Mouse (Mus musculus): ENCODE results near the gene Lamp5.

The Lamp5 gene

GRCm38 (mm10) chr2:136051688-136052289 is at the start of gene Lamp5:
Lamp5 (plus strand) TSS chr2:136052239.
- DNase-seq (ENCODE audit: low spot score) = no peak

GRCm38 (mm10) chr2:136003836-136004235 is 48.2 kb upstream of the Lamp5 start:
- DNase-seq (ENCODE audit: low spot score) = no peak

GRCm38 (mm10) chr2:136006280-136006679 is 45.8 kb upstream of the Lamp5 start:
- no peak for DNase-seq (ENCODE audit: low spot score)

GRCm38 (mm10) chr2:136012759-136013158 is 39.3 kb upstream of the Lamp5 start:
- no peak for DNase-seq (ENCODE audit: low spot score)

GRCm38 (mm10) chr2:136048464-136048863 is 3.6 kb upstream of the Lamp5 start:
- DNase-seq (ENCODE audit: low spot score) = no peak

GRCm38 (mm10) chr2:136050793-136051615 is 1.0 kb upstream of the Lamp5 start:
- DNase-seq (ENCODE audit: low spot score) = no peak

GRCm38 (mm10) chr2:136057861-136058331 is 5.9 kb downstream of the Lamp5 start:
- DNase-seq (ENCODE audit: low spot score) = no peak

GRCm38 (mm10) chr2:136058398-136058797 is 6.4 kb downstream of the Lamp5 start:
- DNase-seq (ENCODE audit: low spot score) = no peak

GRCm38 (mm10) chr2:136059029-136059669 is 7.1 kb downstream of the Lamp5 start:
- DNase-seq (ENCODE audit: low spot score) = no peak

- no peak for DNase-seq (ENCODE audit: low spot score)
These were observed 12.3 kb downstream of the Lamp5 start for GRCm38 (mm10) chr2:136064356-136064755.

- no peak for DNase-seq (ENCODE audit: low spot score)
These were observed 43.9 kb downstream of the Lamp5 start for GRCm38 (mm10) chr2:136095978-136096377.

GRCm38 (mm10) chr2:136097143-136097542 is 45.1 kb downstream of the Lamp5 start:
- DNase-seq (ENCODE audit: low spot score) = no peak

- no peak for DNase-seq (ENCODE audit: low spot score)
These were observed 55.6 kb downstream of the Lamp5 start for GRCm38 (mm10) chr2:136107597-136107996.

GRCm38 (mm10) chr2:136108124-136109037 is 56.3 kb downstream of the Lamp5 start:
- DNase-seq (ENCODE audit: low spot score) = no peak

GRCm38 (mm10) chr2:136109038-136109363 is 57.0 kb downstream of the Lamp5 start:
- no peak for DNase-seq (ENCODE audit: low spot score)

GRCm38 (mm10) chr2:136113374-136113773 is 61.3 kb downstream of the Lamp5 start:
- no peak for DNase-seq (ENCODE audit: low spot score)

GRCm38 (mm10) chr2:136118006-136118405 is 66.0 kb downstream of the Lamp5 start:
- DNase-seq (ENCODE audit: low spot score) = no peak

Measured in urinary bladder, postnatal 10 days (tissue).